In the genomic region with DNA sequence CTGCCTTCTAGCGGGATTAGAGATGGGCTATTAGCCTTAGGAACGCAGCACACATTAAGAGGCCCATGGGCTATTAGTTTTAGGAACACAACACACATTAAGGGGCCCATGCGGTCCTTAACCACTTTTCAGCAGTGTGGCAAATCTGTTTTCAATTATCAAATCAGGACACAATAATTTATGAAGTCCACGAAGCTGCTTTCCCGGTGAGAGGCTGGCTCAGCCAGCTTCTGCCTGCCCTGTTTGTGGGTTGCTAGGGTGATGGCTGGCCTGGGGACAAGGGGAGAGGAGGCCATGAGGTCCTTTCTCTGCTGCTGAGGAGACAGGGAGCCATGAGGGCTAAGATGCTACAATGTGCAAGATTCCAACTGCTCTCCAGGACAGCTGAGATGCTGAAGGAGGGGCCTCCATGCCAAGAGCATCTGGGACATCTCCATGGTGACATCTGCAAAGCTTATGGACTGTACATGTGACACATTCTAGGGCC, we compare ENCODE assay signal across 9 mouse cellular contexts.
DNase-seq lines count a peak whose midpoint lies in the region; ATAC-seq and TF ChIP-seq lines count a peak whose summit lies in the region.
"Had no signal": no experiment of that assay in that cellular context is flagged by ENCODE, and none has a peak within 500 bp of the region (broad histone marks: within the 10 kb centered on the region; RNA-seq: fewer than 3 reads in every experiment).

No protein-coding gene starts in this region.

- H3K9ac ChIP-seq in kidney, embryonic 14.5 days (ENCODE audit: low read depth, low read length), result no peak overlapping the region
- no peak overlapping the region for H3K9ac ChIP-seq in forebrain, embryonic 14.5 days (ENCODE audit: low read length)
- H3K9ac ChIP-seq: embryonic facial prominence, embryonic 12.5 days had no signal

- H3K9me3 ChIP-seq in kidney, embryonic 14.5 days (ENCODE audit: control insufficient read depth, low read length), result no peaks in the 10 kb centered on the region
- no peaks in the 10 kb centered on the region for H3K9me3 ChIP-seq in forebrain, embryonic 14.5 days (replicated peaks; ENCODE audit: control insufficient read depth, low read length)
- H3K9me3 ChIP-seq: embryonic facial prominence, embryonic 12.5 days had no signal

- H3K4me3 ChIP-seq in kidney, embryonic 14.5 days (ENCODE audit: low read length), result no peak overlapping the region
- H3K4me3 ChIP-seq in kidney, adult 2 months (ENCODE audit: insufficient read depth, low read depth, low read length), result no peak overlapping the region
- H3K4me3 ChIP-seq in forebrain, embryonic 14.5 days (ENCODE audit: low read depth, low read length), result no peak overlapping the region
- H3K4me3 ChIP-seq: embryonic facial prominence, embryonic 12.5 days had no signal

- H3K27ac ChIP-seq in kidney, embryonic 14.5 days (ENCODE audit: low read depth, low read length), result no peak overlapping the region
- H3K27ac ChIP-seq in kidney, adult 2 months (ENCODE audit: insufficient read depth, low read depth, low read length), result no peak overlapping the region
- H3K27ac ChIP-seq in forebrain, embryonic 14.5 days (ENCODE audit: low read depth, low read length), result no peak overlapping the region
- H3K27ac ChIP-seq: embryonic facial prominence, embryonic 12.5 days had no signal

- DNase-seq in kidney, adult 2 months, result no peak
- DNase-seq in embryo, embryonic 11 days, result peak; percentile 61
- peak; percentile 74 for DNase-seq in hindlimb bud, embryonic 11.5 days (ENCODE audit: extremely low spot score, low read depth, low spot score)
- peak; percentile 66 for DNase-seq in mesoderm, embryonic 11.5 days (ENCODE audit: low read depth, low spot score)
- no peak for DNase-seq in testis, postnatal 14 days (ENCODE audit: low spot score)
- no peak for DNase-seq in adrenal gland, postnatal 10 days
- DNase-seq in forebrain, embryonic 14.5 days (ENCODE audit: low spot score), result no peak

- H3K27me3 ChIP-seq in kidney, embryonic 14.5 days (ENCODE audit: control insufficient read depth, insufficient read depth, low read length), result no peaks in the 10 kb centered on the region
- no peaks in the 10 kb centered on the region for H3K27me3 ChIP-seq in kidney, adult 2 months (replicated peaks; ENCODE audit: control insufficient read depth, insufficient read depth, low read length)
- H3K27me3 ChIP-seq in forebrain, embryonic 14.5 days (replicated peaks; ENCODE audit: control insufficient read depth, insufficient read depth, low read length), result no peaks in the 10 kb centered on the region
- H3K27me3 ChIP-seq: embryonic facial prominence, embryonic 12.5 days had no signal

- peak; percentile 70; the same call in 1 of the 2 replicates for ATAC-seq in kidney, embryonic 14.5 days (ENCODE audit: low FRiP score, low TSS enrichment)
- no peak for ATAC-seq in forebrain, embryonic 14.5 days

- TF ChIP-seq POLR2A in kidney, adult 2 months (IDR thresholded peaks at IDR 0.05; ENCODE audit: low read depth, low read length), result no peak

- H3K4me2 ChIP-seq in kidney, embryonic 14.5 days (replicated peaks; ENCODE audit: low read depth, low read length), result no peak overlapping the region
- H3K4me2 ChIP-seq in forebrain, embryonic 14.5 days (ENCODE audit: low read length), result no peak overlapping the region
- H3K4me2 ChIP-seq: embryonic facial prominence, embryonic 12.5 days had no signal

- TF ChIP-seq CTCF in kidney, adult 2 months (conservative IDR thresholded peaks at IDR 0.05; ENCODE audit: insufficient read depth, insufficient read length, low read depth, low read length), result no peak

- 47% methylated on average over 5 of the region's 5 CpGs for WGBS in kidney, embryonic 14.5 days
- 51% methylated on average over 5 of the region's 5 CpGs for WGBS in kidney, adult 2 months
- 73% methylated on average over 5 of the region's 5 CpGs for WGBS in forebrain, embryonic 14.5 days

- peaks cover 6% of the 10 kb centered on the region; the same call in 1 of the 2 replicates for H3K4me1 ChIP-seq in kidney, embryonic 14.5 days (ENCODE audit: control insufficient read depth, insufficient read depth, low read length)
- H3K4me1 ChIP-seq in kidney, adult 2 months (ENCODE audit: control insufficient read depth, insufficient read depth, low read length), result no peaks in the 10 kb centered on the region
- no peaks in the 10 kb centered on the region for H3K4me1 ChIP-seq in forebrain, embryonic 14.5 days (ENCODE audit: control insufficient read depth, insufficient read depth, low read length)

- H3K36me3 ChIP-seq in kidney, embryonic 14.5 days (ENCODE audit: control insufficient read depth, insufficient read depth, low read length), result no peaks in the 10 kb centered on the region
- no peaks in the 10 kb centered on the region for H3K36me3 ChIP-seq in kidney, adult 2 months (ENCODE audit: control insufficient read depth, insufficient read depth, low read length)
- H3K36me3 ChIP-seq in forebrain, embryonic 14.5 days (ENCODE audit: control insufficient read depth, insufficient read depth, low read length), result no peaks in the 10 kb centered on the region
- H3K36me3 ChIP-seq: embryonic facial prominence, embryonic 12.5 days had no signal

Comparison
In these comparisons a context has a peak if more than half of its experiments do, and no peak if none do; other contexts are left out.
1. DNase-seq: peak in embryo, embryonic 11 days (single experiment), hindlimb bud, embryonic 11.5 days (single experiment) and mesoderm, embryonic 11.5 days (single experiment); none in kidney, adult 2 months (single experiment), testis, postnatal 14 days (single experiment), adrenal gland, postnatal 10 days (single experiment) and forebrain, embryonic 14.5 days (single experiment).